Mouse (Mus musculus): ENCODE data around the gene Slc30a7.

DNA sequence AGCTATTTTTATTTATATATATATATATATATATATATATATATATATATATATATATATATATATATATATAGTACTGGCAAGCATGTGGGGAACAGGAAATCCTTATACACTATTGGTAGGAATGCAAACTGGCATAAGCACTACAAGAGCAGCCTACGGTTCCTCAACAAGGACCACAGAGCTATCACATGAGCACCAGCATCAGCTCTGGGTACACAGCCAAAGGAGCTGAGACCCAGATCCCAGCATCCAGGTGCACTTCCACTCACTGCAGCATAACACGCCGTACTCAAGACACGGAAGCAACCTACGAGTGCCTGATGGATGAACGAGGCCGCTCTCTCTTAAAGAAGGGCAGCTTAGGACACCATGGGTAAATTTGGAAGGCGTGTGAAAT lies 24.0 kb downstream of the Slc30a7 start:
- TF ChIP-seq CTCF (IDR thresholded peaks at IDR 0.05) (no peak), POLR2A (IDR thresholded peaks at IDR 0.05; ENCODE audit: insufficient read depth, low read depth, low read length) (no peak), EP300 (IDR thresholded peaks at IDR 0.05; ENCODE audit: insufficient read depth, low read depth, low read length) (no peak)
